Mouse (Mus musculus): ENCODE results near the gene Lrrc38. TPM values are rescaled to one million over a fixed set of nuclear protein-coding genes. Genes with fewer than 3 reads are reported as not detected.

Lrrc38 gene
- total RNA-seq, 2 experiments from 2014 or later: 0.78 to 1.0 TPM

Other genes starting within 250 kb of the Lrrc38 start
- 10 to 100 TPM; 29.6 to 31.2 TPM for gene Prdm2, start 136.8 kb upstream of the Lrrc38 start, total RNA-seq (2021)
- gene Pdpn, start 50.2 kb upstream of the Lrrc38 start, total RNA-seq (2021): 10 to 100 TPM; 16.0 to 18.3 TPM
- gene Pramel1, start 44.7 kb downstream of the Lrrc38 start, total RNA-seq (2021): under 1 TPM in 1 of 2 experiments, not detected in 1; 0.11 TPM
- gene Pramef8, start 62.7 kb downstream of the Lrrc38 start, total RNA-seq (2021): 10 to 100 TPM in 1 of 2 experiments, 1 to 10 TPM in 1; 9.5 to 10.3 TPM
- not detected for gene Oog4, start 100.6 kb downstream of the Lrrc38 start, total RNA-seq (2021)
- gene Gm13043, start 161.6 kb downstream of the Lrrc38 start, total RNA-seq (2021): not detected
- not detected for gene Gm13040, start 186.2 kb downstream of the Lrrc38 start, total RNA-seq (2021)
- not detected for gene BC080695, start 201.9 kb downstream of the Lrrc38 start, total RNA-seq (2021)
- not detected for gene Gm13057, start 202.0 kb downstream of the Lrrc38 start, total RNA-seq (2021)